Mouse (Mus musculus): ENCODE results near the gene Emc7. TPM values are rescaled to one million over a fixed set of nuclear protein-coding genes. Genes with fewer than 3 reads are reported as not detected.
A peak's percentile ranks its signal among the peaks of the same experiment; 100 is the strongest.
"Not testable (repeated sequence)": the region's sequence is repeated elsewhere in the genome, so short reads cannot be mapped to it uniquely, and the experiment has no call there.

Emc7 gene
- polyA plus RNA-seq, 1 experiment from 2014 or later, result 19.2 TPM

DNA sequence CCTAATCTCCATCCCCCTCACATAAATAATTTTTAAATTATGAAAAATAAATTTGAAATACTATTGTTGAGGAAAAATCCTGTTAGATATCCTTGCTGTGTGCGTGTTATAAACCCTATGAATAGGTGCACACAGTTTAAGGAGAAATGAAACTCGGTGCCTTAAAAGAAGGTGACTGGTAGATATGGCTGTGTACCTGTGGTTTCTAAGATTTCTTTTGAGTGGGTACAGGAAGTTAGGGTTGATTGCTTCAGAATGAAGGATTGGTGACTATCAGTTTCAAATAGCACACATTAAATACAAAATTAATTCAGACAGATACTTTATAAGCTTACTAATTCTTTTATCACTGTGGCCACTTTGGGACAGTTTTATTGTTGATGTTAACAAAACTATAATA is 17.2 kb upstream of the Emc7 start:
- no peaks in the 10 kb centered on the region for H3K36me3 ChIP-seq (ENCODE audit: control insufficient read depth, insufficient read depth)
- no peak overlapping the region for H3K4me2 ChIP-seq (ENCODE audit: low read depth, low read length)
- no peak overlapping the region for H3K4me3 ChIP-seq (ENCODE audit: low read length)
- H3K27me3 ChIP-seq (ENCODE audit: control insufficient read depth, insufficient read depth, low read length), result no peaks in the 10 kb centered on the region
- no peak overlapping the region for H3K9ac ChIP-seq (ENCODE audit: low read length)
- ATAC-seq (replicated peaks; ENCODE audit: extremely low read depth, insufficient read depth, low FRiP score), result no peak
- no peaks in the 10 kb centered on the region for H3K9me3 ChIP-seq (replicated peaks; ENCODE audit: control insufficient read depth, low read length)
- H3K27ac ChIP-seq (ENCODE audit: low read length), result no peak overlapping the region
- 74% methylated on average over 2 of the region's 2 CpGs for WGBS
- no peaks in the 10 kb centered on the region for H3K4me1 ChIP-seq (ENCODE audit: control insufficient read depth, insufficient read depth, low read length)

DNA sequence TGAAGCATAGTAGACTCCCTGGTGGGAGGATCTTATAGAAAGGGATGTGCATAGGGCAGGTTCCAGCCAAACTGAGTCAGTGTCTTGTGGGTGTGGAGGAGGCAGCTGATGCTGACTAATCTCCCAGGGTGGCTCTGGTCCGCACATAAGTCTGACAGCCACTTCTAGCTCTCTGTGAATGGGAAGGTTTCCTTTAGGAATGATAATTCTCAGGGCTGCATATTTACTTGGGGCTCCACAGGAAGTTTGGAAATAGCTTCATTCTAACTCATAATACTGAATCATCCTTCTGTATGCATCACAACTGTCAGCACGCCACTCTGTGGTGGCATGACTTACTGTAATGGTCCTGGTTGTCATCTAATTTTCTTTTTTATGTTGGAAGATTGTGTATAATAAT is 11.3 kb upstream of the Emc7 start:
- H3K4me2 ChIP-seq (ENCODE audit: low read depth, low read length), result no peak overlapping the region
- no peaks in the 10 kb centered on the region for H3K4me1 ChIP-seq (ENCODE audit: control insufficient read depth, insufficient read depth, low read length)
- 63% methylated on average over 2 of the region's 2 CpGs for WGBS
- ATAC-seq (replicated peaks; ENCODE audit: extremely low read depth, insufficient read depth, low FRiP score), result no peak
- no peaks in the 10 kb centered on the region for H3K27me3 ChIP-seq (ENCODE audit: control insufficient read depth, insufficient read depth, low read length)
- no peaks in the 10 kb centered on the region for H3K9me3 ChIP-seq (replicated peaks; ENCODE audit: control insufficient read depth, low read length)
- H3K9ac ChIP-seq (ENCODE audit: low read length), result no peak overlapping the region
- H3K36me3 ChIP-seq (ENCODE audit: control insufficient read depth, insufficient read depth), result no peaks in the 10 kb centered on the region
- H3K4me3 ChIP-seq (ENCODE audit: low read length), result no peak overlapping the region
- no peak overlapping the region for H3K27ac ChIP-seq (ENCODE audit: low read length)

DNA sequence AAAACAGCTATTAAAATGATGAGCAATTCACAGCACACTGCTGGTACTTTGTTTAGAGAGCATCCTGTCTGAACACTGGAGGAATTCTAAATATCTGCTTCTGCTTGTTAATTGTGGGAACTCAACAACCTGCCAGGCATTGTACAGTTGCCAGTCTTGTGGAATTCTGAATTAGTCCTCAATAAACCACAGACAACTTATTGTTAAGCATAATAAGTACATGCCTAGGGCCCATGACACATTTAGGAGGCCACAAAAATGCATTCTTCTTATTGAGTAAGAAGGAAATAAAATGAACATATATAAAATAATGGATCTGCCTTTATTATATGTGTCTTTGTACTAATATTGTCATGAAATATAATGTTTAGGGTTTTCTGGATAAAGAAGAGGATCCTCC is 9.3 kb upstream of the Emc7 start:
- Histone ChIP-seq H3K9ac (ENCODE audit: low read length) (no peak overlapping the region), H3K27me3 (ENCODE audit: control insufficient read depth, insufficient read depth, low read length) (no peaks in the 10 kb centered on the region), H3K4me2 (ENCODE audit: low read depth, low read length) (no peak overlapping the region), H3K27ac (ENCODE audit: low read length) (no peak overlapping the region), H3K4me3 (ENCODE audit: low read length) (no peak overlapping the region), H3K36me3 (ENCODE audit: control insufficient read depth, insufficient read depth) (no peaks in the 10 kb centered on the region), H3K9me3 (replicated peaks; ENCODE audit: control insufficient read depth, low read length) (no peaks in the 10 kb centered on the region), H3K4me1 (ENCODE audit: control insufficient read depth, insufficient read depth, low read length) (no peaks in the 10 kb centered on the region)
- no peak for ATAC-seq (replicated peaks; ENCODE audit: extremely low read depth, insufficient read depth, low FRiP score)

DNA sequence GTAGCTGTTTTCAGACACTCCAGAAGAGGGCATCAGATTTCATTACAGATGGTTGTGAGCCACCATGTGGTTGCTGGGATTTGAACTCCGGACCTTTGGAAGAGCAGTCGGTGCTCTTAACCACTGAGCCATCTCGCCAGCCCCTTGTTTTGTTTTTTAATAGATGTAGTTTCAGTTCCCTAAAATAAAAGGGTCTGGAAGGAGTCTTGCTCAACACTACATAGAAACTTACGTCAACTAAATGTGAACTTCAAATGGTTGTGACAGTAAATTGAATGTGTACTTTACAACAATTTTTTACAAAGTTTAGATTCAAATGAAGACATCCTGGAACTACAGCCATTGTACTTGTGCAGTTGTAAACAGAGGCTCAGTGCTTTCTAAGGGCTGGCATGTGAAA is 6.8 kb upstream of the Emc7 start:
- H3K27ac ChIP-seq (ENCODE audit: low read length); H3K9me3 ChIP-seq (replicated peaks; ENCODE audit: control insufficient read depth, low read length); ATAC-seq (replicated peaks; ENCODE audit: extremely low read depth, insufficient read depth, low FRiP score); H3K36me3 ChIP-seq (ENCODE audit: control insufficient read depth, insufficient read depth); H3K4me1 ChIP-seq (ENCODE audit: control insufficient read depth, insufficient read depth, low read length); H3K27me3 ChIP-seq (ENCODE audit: control insufficient read depth, insufficient read depth, low read length); H3K9ac ChIP-seq (ENCODE audit: low read length); H3K4me3 ChIP-seq (ENCODE audit: low read length); H3K4me2 ChIP-seq (ENCODE audit: low read depth, low read length): not testable (repeated sequence)
- 73% methylated on average over 4 of the region's 4 CpGs for WGBS

DNA sequence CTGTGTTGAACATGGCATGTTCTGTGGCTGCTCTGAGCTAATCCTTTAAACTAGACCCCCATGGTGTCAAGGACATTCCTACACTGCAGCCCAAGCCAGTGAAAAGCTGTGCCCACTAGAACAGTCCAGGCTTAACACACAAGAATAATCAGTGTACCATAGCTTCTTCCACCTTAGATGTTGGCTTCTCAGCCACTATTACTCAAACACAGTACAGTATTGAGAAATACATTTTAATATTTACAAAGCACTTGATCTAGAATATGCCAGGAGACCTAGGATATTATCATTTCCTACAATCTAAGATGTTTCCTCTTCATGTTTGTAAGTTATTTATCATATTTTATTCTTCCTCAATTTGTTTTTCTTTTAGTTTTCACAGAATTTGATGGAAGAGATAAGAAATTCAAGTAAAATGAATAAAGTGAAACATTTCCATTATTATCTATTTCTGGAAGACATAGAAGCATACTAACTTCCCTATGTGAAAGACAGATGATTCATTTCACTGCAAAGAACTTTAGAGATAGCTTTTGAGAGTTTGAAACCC is 6.2 kb upstream of the Emc7 start:
- no peak for ATAC-seq (replicated peaks; ENCODE audit: extremely low read depth, insufficient read depth, low FRiP score)
- Histone ChIP-seq H3K27me3 (ENCODE audit: control insufficient read depth, insufficient read depth, low read length) (no peaks in the 10 kb centered on the region), H3K4me1 (ENCODE audit: control insufficient read depth, insufficient read depth, low read length) (no peaks in the 10 kb centered on the region), H3K27ac (ENCODE audit: low read length) (no peak overlapping the region), H3K4me2 (ENCODE audit: low read depth, low read length) (no peak overlapping the region), H3K9me3 (replicated peaks; ENCODE audit: control insufficient read depth, low read length) (no peaks in the 10 kb centered on the region), H3K9ac (ENCODE audit: low read length) (no peak overlapping the region), H3K4me3 (ENCODE audit: low read length) (no peak overlapping the region), H3K36me3 (ENCODE audit: control insufficient read depth, insufficient read depth) (no peaks in the 10 kb centered on the region)

DNA sequence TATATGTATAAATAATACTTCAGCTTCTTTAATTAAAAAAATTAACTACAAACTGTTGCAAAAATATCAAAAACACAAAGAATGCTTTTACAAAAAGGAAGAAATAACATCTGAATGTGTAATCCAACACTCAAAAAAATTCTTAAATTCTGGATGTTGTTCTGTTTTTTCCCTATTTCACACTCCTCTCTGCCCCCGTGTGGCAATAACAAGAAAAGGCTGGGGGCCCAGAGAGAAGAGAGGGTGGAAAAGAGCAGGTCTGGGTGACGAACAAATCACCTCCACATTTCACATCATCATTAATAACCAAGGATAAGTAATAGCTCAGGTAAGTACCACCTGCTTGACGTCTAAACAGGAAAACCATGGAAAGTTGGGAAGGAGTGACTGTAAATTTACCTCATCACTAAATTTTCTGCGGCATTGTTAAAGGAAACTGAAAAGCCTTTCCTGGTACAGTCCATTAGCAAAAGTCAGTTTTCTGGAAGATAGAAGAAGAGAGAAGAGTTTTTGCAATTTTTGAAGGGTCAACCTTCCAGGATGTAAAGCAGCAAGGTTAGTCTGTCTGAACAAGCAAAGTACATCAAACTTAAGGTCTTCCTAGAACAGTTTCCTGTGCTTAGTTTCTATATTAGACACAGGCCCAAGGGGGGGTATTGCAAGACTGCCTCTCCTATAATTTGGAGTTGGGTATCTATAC is 5.0 kb upstream of the Emc7 start:
- Histone ChIP-seq H3K4me3 (ENCODE audit: low read length) (no peak overlapping the region), H3K4me2 (ENCODE audit: low read depth, low read length) (no peak overlapping the region), H3K36me3 (ENCODE audit: control insufficient read depth, insufficient read depth) (no peaks in the 10 kb centered on the region), H3K27me3 (ENCODE audit: control insufficient read depth, insufficient read depth, low read length) (no peaks in the 10 kb centered on the region), H3K9me3 (replicated peaks; ENCODE audit: control insufficient read depth, low read length) (no peaks in the 10 kb centered on the region), H3K27ac (ENCODE audit: low read length) (no peak overlapping the region), H3K4me1 (ENCODE audit: control insufficient read depth, insufficient read depth, low read length) (peaks cover 2% of the 10 kb centered on the region; the same call in 1 of the 2 replicates), H3K9ac (ENCODE audit: low read length) (no peak overlapping the region)
- ATAC-seq (replicated peaks; ENCODE audit: extremely low read depth, insufficient read depth, low FRiP score), result no peak
- 25% methylated on average over 4 of the region's 4 CpGs for WGBS

DNA sequence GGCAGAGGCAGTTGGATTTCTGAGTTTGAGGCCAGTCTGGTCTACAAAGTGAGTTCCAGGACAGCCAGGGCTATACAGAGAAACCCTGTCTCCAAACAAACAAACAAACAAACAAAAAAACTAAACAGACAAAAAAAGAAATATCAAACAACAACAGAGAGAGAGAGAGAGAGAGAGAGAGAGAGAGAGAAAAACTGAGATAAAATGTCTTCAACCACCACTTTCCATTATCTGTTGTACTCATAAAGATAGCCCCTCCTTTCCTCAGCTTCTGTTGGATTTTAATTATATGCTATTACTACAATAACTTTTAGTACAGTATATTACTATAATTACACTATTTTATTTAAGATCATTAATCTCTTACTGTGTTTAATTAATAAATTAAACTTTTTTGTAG is 2.3 kb upstream of the Emc7 start:
- not testable (repeated sequence) for H3K36me3 ChIP-seq (ENCODE audit: control insufficient read depth, insufficient read depth); ATAC-seq (replicated peaks; ENCODE audit: extremely low read depth, insufficient read depth, low FRiP score); H3K27me3 ChIP-seq (ENCODE audit: control insufficient read depth, insufficient read depth, low read length); H3K4me1 ChIP-seq (ENCODE audit: control insufficient read depth, insufficient read depth, low read length); H3K9me3 ChIP-seq (replicated peaks; ENCODE audit: control insufficient read depth, low read length); H3K4me2 ChIP-seq (ENCODE audit: low read depth, low read length); H3K4me3 ChIP-seq (ENCODE audit: low read length); H3K9ac ChIP-seq (ENCODE audit: low read length); H3K27ac ChIP-seq (ENCODE audit: low read length)

DNA sequence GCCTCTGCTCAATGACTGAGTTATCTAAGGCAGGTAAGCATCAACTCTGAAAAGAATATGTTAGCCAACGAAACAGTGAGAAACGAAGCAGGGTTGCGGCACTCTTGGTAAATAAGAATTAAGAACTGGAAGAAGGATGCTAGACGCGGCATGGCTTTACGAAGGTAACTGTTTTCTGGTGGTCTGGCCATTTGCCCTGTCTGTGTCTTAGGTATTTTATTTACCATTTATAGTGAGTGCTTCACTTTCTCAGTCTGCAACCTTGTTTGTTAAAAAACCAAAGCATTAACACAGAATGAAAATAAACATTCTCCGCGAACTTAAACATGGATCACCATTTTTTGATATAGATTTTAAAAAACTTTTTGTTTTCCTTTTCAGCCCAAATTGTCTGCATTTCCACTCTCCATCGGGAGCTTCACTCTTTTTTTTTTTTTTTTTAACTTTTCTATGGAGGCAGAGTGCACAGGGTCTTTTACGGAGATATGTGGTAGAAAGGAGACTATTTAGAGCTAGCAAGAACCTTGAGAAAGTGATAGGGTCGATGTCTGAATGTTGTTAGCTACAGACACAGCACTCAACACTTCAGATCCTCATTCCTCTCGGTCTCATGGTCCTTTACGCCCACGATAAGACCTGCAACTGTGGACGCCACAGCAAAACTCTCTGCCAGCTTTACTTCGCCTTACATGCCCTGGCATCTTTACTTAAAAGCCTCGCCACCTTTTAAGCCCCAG is 504 bp upstream of the Emc7 start:
- H3K36me3 ChIP-seq (ENCODE audit: control insufficient read depth, insufficient read depth), result no peaks in the 10 kb centered on the region
- H3K4me3 ChIP-seq (ENCODE audit: low read length), result peak overlapping the region; percentile 81
- 26% methylated on average over 17 of the region's 17 CpGs for whole genome bisulfite sequencing
- H3K9ac ChIP-seq (ENCODE audit: low read length), result peak overlapping the region; percentile 87
- peak overlapping the region; percentile 92 for H3K27ac ChIP-seq (ENCODE audit: low read length)
- peaks cover 10% of the 10 kb centered on the region for H3K4me1 ChIP-seq (ENCODE audit: control insufficient read depth, insufficient read depth, low read length)
- no peak; the same call in 1 of the 2 replicates for ATAC-seq (replicated peaks; ENCODE audit: extremely low read depth, insufficient read depth, low FRiP score)
- H3K4me2 ChIP-seq (ENCODE audit: low read depth, low read length), result peak overlapping the region; percentile 89
- no peaks in the 10 kb centered on the region for H3K27me3 ChIP-seq (ENCODE audit: control insufficient read depth, insufficient read depth, low read length)
- no peaks in the 10 kb centered on the region for H3K9me3 ChIP-seq (replicated peaks; ENCODE audit: control insufficient read depth, low read length)

DNA sequence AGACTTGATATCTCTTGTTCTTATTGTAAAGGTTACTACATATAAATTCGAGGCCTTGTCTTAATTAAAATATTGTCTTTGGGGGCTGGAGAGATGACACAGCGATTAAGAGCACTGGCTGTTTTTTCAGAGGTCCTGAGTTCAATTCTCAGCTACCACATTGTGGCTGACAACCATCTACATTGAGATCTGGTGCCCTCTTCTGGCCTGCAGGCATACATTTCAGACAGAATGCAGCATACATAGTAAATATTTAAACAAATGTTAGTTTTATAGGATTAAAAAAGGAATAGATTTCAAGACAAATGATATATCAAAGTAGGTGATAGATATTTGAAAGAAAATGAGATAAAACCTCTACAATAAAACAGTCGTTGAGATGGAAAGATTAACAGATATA is 5.8 kb downstream of the Emc7 start:
- 91% methylated on average over 3 of the region's 3 CpGs for WGBS
- Histone ChIP-seq H3K4me2 (ENCODE audit: low read depth, low read length) (no peak overlapping the region), H3K27me3 (ENCODE audit: control insufficient read depth, insufficient read depth, low read length) (no peaks in the 10 kb centered on the region), H3K27ac (ENCODE audit: low read length) (no peak overlapping the region), H3K9me3 (replicated peaks; ENCODE audit: control insufficient read depth, low read length) (no peaks in the 10 kb centered on the region), H3K4me1 (ENCODE audit: control insufficient read depth, insufficient read depth, low read length) (peaks cover 6% of the 10 kb centered on the region), H3K36me3 (ENCODE audit: control insufficient read depth, insufficient read depth) (peaks cover 20% of the 10 kb centered on the region), H3K9ac (ENCODE audit: low read length) (no peak overlapping the region), H3K4me3 (ENCODE audit: low read length) (no peak overlapping the region)
- ATAC-seq (replicated peaks; ENCODE audit: extremely low read depth, insufficient read depth, low FRiP score), result no peak

All from heart, embryonic 16.5 days (tissue).